Mouse (Mus musculus): ENCODE measurements around the gene Creld2. TPM values are rescaled to one million over a fixed set of nuclear protein-coding genes. Genes with fewer than 3 reads are reported as not detected.

Creld2 gene
- total and polyA plus RNA-seq, 2 experiments from 2014 or later: 25.4 to 38.2 TPM

DNA sequence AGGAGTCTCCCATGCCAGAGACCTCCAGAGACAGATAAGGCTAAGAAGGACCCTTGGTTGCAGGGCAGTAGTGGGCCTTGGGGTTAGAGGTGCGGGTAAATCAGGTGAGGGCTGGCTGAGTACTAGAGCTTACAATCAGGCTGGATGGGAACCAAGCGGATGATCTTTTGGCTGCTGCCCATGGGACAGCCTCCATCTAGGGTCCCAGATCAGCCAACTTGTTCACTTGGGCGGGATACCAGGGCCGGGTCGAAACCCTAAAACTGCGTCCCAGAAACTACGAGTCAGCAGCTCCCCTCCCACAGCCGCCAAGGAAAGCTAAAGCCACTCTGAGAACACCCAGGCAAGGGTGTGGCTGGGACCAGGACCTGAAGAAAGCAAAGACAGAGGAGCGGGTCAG lies 33.7 kb downstream of the Creld2 start:
- Histone ChIP-seq H3K4me3 (ENCODE audit: low read depth, low read length) (no peak overlapping the region), H3K4me2 (ENCODE audit: low read depth, low read length, poor library complexity, severe bottlenecking) (no peak overlapping the region), H3K9me3 (ENCODE audit: low read length) (no peaks in the 10 kb centered on the region), H3K4me1 (ENCODE audit: insufficient read depth, low read length) (no peaks in the 10 kb centered on the region), H3K9ac (replicated peaks; ENCODE audit: low read length, poor library complexity, severe bottlenecking) (no peak overlapping the region), H3K36me3 (ENCODE audit: insufficient read depth, low read length) (no peaks in the 10 kb centered on the region), H3K27ac (ENCODE audit: low read depth, low read length) (no peak overlapping the region), H3K27me3 (ENCODE audit: insufficient read depth, low read length) (no peaks in the 10 kb centered on the region)
- DNase-seq (ENCODE audit: low spot score) (no peak), ATAC-seq (ENCODE audit: low FRiP score) (no peak)
- TF ChIP-seq CTCF (IDR thresholded peaks at IDR 0.05): no peak
- WGBS: 90% methylated on average over 9 of the region's 9 CpGs

DNA sequence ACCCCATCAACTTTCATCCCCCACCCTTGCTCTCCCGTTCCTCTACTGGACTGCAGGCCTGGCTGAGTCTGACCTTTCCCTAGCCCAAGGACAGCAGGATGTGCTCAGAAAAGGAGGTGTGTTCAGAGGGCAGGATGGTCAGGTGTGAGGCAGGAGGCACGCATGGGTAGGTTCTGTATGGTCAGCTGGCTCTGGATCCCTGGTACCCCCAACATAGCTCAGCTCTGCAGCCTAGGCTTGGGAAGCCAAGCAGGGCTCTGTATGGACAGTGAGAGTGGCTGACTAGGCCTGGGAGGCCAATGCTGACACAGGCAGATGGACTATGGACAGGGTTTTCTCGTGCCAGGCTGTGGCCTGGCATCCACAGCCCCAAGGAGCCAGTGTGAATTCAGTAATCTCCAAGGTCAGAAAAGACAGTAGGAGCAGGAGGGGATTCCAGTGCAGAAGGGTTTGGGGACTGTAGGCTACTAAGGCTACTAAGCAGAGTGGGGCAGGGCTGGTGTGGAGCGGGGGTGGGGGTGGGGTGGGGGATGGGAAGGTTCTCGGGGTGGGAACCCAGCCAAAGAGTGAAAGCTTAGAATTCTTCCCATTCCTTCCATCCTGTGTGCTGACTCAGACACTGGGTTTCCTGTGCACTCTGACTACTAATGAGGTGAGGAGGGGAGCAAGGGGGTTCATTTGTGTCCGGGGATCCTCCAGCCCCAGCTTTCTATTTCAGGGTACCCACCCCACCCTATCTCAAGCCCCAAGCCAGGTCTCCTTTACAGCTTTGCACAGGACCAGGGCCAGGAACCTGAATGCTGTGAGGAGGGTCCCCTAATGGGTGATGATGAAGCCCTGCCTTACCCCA lies 34.9 kb downstream of the Creld2 start:
- 48% methylated on average over 6 of the region's 6 CpGs for WGBS
- Histone ChIP-seq H3K4me3 (ENCODE audit: low read depth, low read length) (no peak overlapping the region), H3K4me2 (ENCODE audit: low read depth, low read length, poor library complexity, severe bottlenecking) (no peak overlapping the region), H3K27me3 (ENCODE audit: insufficient read depth, low read length) (no peaks in the 10 kb centered on the region), H3K27ac (ENCODE audit: low read depth, low read length) (no peak overlapping the region), H3K9me3 (ENCODE audit: low read length) (no peaks in the 10 kb centered on the region), H3K36me3 (ENCODE audit: insufficient read depth, low read length) (no peaks in the 10 kb centered on the region), H3K4me1 (ENCODE audit: insufficient read depth, low read length) (no peaks in the 10 kb centered on the region), H3K9ac (replicated peaks; ENCODE audit: low read length, poor library complexity, severe bottlenecking) (no peak overlapping the region)
- DNase-seq (ENCODE audit: low spot score): no peak
- no peak for TF ChIP-seq CTCF (IDR thresholded peaks at IDR 0.05)
- ATAC-seq (ENCODE audit: low FRiP score): no peak

DNA sequence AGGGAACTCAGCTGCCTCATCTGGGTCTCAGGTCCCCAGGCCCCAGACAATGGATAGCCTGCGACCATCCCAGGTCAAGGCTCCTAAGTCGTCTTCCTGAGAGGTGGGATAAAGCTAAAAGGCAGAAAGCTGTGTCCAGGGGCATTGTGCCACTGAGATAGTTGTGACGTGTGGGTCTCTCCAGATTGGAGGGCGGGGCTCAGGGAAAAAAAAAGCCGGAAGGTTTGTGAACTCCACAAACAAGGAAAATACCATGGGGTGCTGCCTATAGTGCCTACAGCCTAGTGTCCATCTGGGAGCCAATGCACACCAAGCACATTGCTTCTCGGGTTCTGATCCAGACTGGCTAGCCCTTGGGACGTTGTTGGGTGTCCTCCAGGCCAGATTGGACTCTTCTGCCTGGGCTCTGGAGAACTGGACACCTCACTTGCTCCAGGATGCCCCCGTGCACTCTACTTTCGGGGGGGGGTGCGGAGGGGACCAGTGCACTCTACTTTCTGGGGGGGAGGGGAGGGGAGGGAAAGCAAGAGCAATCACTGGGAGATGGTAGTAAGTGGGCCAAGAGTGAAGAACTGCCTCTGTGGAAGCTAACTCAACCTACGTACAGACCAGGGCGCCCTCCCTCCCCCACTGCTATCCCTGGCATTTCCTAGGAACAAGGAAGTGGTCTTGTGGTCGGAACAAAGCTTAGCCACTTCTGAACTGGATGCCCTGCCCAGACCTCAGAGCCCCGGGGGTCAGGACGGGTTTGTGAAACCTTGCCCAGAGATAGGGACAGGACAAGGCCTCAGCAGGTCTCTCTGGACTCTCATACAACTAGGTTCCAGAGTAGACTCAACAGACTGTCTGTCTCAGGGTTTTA lies 35.8 kb downstream of the Creld2 start:
- TF ChIP-seq CTCF (IDR thresholded peaks at IDR 0.05): no peak
- Histone ChIP-seq H3K9me3 (ENCODE audit: low read length) (no peaks in the 10 kb centered on the region), H3K4me1 (ENCODE audit: insufficient read depth, low read length) (no peaks in the 10 kb centered on the region), H3K4me3 (ENCODE audit: low read depth, low read length) (no peak overlapping the region), H3K27me3 (ENCODE audit: insufficient read depth, low read length) (no peaks in the 10 kb centered on the region), H3K4me2 (ENCODE audit: low read depth, low read length, poor library complexity, severe bottlenecking) (no peak overlapping the region), H3K27ac (ENCODE audit: low read depth, low read length) (no peak overlapping the region), H3K36me3 (ENCODE audit: insufficient read depth, low read length) (no peaks in the 10 kb centered on the region), H3K9ac (replicated peaks; ENCODE audit: low read length, poor library complexity, severe bottlenecking) (no peak overlapping the region)
- 76% methylated on average over 15 of the region's 15 CpGs for WGBS
- DNase-seq (ENCODE audit: low spot score): no peak
- ATAC-seq (ENCODE audit: low FRiP score): no peak

DNA sequence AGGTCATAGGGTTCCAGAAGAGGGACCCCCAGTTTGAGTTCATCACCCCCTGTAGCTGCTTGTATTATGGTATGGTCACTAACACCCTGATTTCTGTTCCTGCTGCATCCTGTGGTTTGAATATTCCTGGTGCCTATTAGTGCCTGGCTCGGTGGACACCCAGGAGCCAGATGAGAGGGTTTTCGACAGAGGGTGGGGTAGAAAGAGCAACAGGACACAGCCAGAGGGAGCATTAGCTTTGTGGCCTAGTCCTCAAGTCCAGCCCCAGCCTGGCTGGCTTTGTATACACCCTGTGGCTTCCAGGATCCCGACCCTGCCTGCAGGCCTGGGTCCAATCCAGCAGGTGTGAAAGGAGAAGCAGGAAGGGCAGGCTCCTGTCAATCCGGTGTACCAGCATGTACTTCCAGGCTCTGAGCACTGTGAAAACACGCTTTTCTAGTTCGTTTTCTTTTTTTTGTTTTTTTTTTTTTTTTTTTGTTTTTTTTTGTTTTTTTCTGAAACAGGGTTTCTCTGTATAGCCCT lies 36.5 kb downstream of the Creld2 start:
- Histone ChIP-seq H3K36me3 (ENCODE audit: insufficient read depth, low read length) (no peaks in the 10 kb centered on the region), H3K27ac (ENCODE audit: low read depth, low read length) (no peak overlapping the region), H3K4me2 (ENCODE audit: low read depth, low read length, poor library complexity, severe bottlenecking) (no peak overlapping the region), H3K9me3 (ENCODE audit: low read length) (no peaks in the 10 kb centered on the region), H3K9ac (replicated peaks; ENCODE audit: low read length, poor library complexity, severe bottlenecking) (no peak overlapping the region), H3K27me3 (ENCODE audit: insufficient read depth, low read length) (no peaks in the 10 kb centered on the region), H3K4me3 (ENCODE audit: low read depth, low read length) (no peak overlapping the region), H3K4me1 (ENCODE audit: insufficient read depth, low read length) (no peaks in the 10 kb centered on the region)
- WGBS: 81% methylated on average over 6 of the region's 6 CpGs
- DNase-seq (ENCODE audit: low spot score) (no peak), ATAC-seq (ENCODE audit: low FRiP score) (no peak)
- no peak for TF ChIP-seq CTCF (IDR thresholded peaks at IDR 0.05)

DNA sequence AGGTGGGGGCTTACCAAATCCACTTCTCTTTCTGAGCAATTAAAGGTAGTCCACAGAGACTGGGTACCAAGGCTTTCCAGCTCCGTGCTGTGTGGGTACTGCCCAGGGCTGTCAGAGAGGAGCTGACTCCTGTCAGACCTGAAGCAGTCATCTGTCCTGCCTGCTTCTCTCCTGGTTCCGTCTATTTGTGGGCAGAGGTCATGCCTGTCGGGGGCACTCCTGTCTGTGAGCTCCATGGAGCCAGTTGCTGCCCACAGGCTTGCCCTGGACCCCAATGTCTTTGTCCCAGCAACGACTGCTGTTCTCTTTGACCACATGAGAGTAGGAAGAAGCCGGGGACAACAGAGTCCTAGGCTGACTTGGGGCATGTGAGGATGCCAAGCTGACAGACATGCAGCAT lies 37.2 kb downstream of the Creld2 start:
- ATAC-seq (ENCODE audit: low FRiP score): no peak
- Histone ChIP-seq H3K9me3 (ENCODE audit: low read length) (no peaks in the 10 kb centered on the region), H3K4me1 (ENCODE audit: insufficient read depth, low read length) (no peaks in the 10 kb centered on the region), H3K9ac (replicated peaks; ENCODE audit: low read length, poor library complexity, severe bottlenecking) (no peak overlapping the region), H3K4me3 (ENCODE audit: low read depth, low read length) (no peak overlapping the region), H3K36me3 (ENCODE audit: insufficient read depth, low read length) (no peaks in the 10 kb centered on the region), H3K27ac (ENCODE audit: low read depth, low read length) (no peak overlapping the region), H3K4me2 (ENCODE audit: low read depth, low read length, poor library complexity, severe bottlenecking) (no peak overlapping the region), H3K27me3 (ENCODE audit: insufficient read depth, low read length) (no peaks in the 10 kb centered on the region)
- no peak for DNase-seq (ENCODE audit: low spot score)
- no peak for TF ChIP-seq CTCF (IDR thresholded peaks at IDR 0.05)
- 87% methylated on average over 5 of the region's 5 CpGs for WGBS

DNA sequence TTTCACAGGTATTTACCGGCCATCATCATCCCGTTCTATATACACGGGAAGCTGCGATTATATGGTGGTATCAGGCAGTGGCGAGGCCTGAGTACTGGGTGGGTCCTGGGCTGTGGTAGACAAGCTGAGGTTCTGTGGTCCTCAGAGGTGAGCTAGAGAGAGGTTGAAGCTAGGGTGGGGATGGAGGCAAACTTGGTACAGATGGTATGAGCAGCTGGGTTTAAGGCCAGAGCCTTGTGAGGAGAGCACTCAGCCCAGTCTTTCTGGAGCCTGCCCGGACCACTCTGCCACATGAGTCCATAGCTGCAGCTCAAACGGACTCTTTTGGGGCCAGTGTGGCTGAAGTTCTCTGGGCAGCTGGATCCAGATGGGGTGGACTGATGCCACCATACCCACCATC lies 37.9 kb downstream of the Creld2 start:
- 89% methylated on average over 7 of the region's 7 CpGs for WGBS
- ATAC-seq (ENCODE audit: low FRiP score) (no peak), DNase-seq (ENCODE audit: low spot score) (no peak)
- TF ChIP-seq CTCF (IDR thresholded peaks at IDR 0.05): no peak
- no peaks in the 10 kb centered on the region for H3K27me3 ChIP-seq (ENCODE audit: insufficient read depth, low read length)
- no peak overlapping the region for H3K27ac ChIP-seq (ENCODE audit: low read depth, low read length)
- no peaks in the 10 kb centered on the region for H3K36me3 ChIP-seq (ENCODE audit: insufficient read depth, low read length)
- no peak overlapping the region for H3K9ac ChIP-seq (replicated peaks; ENCODE audit: low read length, poor library complexity, severe bottlenecking)
- no peak overlapping the region for H3K4me2 ChIP-seq (ENCODE audit: low read depth, low read length, poor library complexity, severe bottlenecking)
- H3K9me3 ChIP-seq (ENCODE audit: low read length): no peaks in the 10 kb centered on the region
- H3K4me1 ChIP-seq (ENCODE audit: insufficient read depth, low read length): no peaks in the 10 kb centered on the region
- no peak overlapping the region for H3K4me3 ChIP-seq (ENCODE audit: low read depth, low read length)

All from midbrain, postnatal 0 days (tissue).